Mouse (Mus musculus): ENCODE data around the gene Dok7.
A peak's percentile ranks its signal among the peaks of the same experiment; 100 is the strongest.

Dok7 gene

GRCm38 (mm10) chr5:35056604-35057432, at the start of gene Dok7:
Gene Dok7, plus strand, starts transcription at chr5:35056766.
- no peak for DNase-seq (ENCODE audit: low spot score)

DNA sequence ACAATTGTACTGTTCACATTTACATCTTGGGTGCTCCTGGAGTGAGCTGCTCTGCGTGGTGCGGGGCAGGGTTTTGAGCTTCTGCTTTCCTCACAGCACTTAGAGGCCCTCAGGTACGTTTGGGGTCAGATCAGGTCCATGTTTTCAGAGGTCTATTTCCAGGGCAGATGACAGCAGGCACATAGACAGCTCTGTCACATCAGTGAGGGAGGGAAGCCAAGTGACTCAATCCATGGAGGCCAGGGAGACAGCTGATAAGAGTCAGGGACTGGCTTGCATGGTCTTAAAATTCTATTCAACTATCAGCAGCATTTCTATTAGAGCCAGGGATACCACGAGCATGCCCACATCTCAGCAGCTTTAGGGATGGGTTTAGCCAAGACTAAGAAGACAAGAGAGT, 47.4 kb upstream of the Dok7 start:
- no peak for DNase-seq (ENCODE audit: low spot score)

DNA sequence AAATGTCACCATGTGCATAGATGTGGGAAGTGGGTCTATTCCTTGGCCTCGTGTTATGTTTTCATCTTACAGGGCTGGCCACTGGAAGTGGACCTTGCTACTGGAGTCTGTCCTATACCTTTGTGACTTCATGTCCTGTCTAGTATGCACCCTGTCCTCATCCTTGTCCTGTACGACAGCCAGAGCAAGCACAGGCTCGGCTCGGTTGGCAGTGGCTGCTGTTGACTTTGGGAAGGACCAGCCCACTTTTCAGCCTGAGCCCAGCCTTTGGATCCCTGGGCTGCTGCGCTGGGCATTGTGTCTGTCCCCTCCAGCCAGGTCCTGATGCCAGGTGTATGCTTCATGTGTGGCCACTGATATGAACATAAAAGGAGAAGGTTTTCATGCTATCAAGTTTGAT, 45.9 kb upstream of the Dok7 start:
- DNase-seq (ENCODE audit: low spot score), result no peak

- DNase-seq (ENCODE audit: low spot score), result no peak
Measured at GRCm38 (mm10) chr5:35011156-35011923, 45.2 kb upstream of the Dok7 start.

GRCm38 (mm10) chr5:35014036-35014435, 42.5 kb upstream of the Dok7 start:
- no peak for DNase-seq (ENCODE audit: low spot score)

DNA sequence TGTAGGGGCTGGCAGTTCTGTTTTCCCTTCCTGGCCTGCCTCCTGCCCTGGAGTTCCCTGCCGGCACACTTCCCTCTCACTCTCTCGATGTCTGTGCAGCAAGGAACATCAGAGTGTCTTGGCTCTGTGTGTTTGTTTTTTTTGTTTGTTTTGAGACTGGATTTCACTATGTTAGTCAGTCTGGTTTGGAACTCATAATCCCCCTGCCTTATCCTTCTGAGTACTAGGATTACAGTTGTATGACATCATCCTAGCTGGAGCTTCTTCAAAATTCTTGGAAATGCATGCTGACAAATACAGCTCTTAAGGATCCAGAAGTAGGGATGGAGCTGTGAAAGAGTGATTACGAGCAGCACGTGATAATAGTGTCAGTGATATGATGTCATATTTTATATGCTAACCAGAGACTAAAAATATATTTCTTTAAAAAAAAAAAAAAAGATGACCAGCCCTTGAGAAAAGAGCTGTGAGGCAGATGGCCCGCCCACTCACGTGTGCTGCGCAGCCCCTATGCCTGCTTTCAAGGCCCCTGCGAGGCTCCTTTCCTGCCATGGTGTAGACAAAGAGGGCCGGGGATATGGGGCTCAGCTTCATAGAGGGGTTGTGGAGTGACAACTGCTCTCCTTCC, 36.8 kb upstream of the Dok7 start:
- DNase-seq (ENCODE audit: low spot score), result no peak

DNA sequence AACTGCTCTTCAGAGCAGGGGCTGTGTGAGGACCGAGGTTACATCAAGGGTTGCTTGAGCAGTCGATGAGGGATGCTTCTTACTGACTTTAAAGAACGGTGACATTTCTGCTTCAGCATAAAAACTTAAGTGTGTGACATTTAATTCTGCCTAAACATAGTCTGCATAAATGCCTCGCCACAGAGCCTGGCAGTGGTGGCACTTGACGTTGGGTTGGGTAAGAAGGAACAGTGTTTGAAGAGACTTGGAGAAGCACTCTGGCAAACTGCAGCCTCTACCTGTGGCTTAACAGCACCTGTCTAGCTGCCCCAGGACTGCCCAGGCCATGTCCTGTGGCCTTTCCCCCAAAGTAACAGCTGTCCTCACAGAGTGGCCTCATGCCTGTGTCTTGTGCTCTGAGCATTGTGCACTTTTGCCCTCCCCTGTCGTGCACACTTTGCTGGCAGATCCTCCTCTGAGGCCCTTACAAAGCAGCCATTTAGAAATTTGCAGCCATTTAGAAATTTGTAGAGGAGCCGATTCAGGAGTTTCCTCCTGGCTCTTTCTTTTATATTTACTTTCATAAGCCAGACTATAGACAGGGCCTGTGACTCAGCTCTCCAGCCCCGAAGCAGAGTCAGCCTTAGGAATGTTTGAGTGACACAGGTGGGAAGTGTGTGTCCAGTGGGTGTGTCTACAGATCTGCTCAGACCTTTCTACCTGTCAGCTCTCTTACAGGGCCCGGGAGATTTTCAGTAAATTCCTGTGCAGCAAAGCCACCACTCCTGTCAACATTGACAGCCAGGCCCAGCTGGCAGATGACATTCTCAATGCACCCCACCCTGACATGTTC, 35.9 kb upstream of the Dok7 start:
- DNase-seq (ENCODE audit: low spot score), result no peak

GRCm38 (mm10) chr5:35024975-35025374, 31.6 kb upstream of the Dok7 start:
- DNase-seq (ENCODE audit: low spot score), result peak; percentile 66

DNA sequence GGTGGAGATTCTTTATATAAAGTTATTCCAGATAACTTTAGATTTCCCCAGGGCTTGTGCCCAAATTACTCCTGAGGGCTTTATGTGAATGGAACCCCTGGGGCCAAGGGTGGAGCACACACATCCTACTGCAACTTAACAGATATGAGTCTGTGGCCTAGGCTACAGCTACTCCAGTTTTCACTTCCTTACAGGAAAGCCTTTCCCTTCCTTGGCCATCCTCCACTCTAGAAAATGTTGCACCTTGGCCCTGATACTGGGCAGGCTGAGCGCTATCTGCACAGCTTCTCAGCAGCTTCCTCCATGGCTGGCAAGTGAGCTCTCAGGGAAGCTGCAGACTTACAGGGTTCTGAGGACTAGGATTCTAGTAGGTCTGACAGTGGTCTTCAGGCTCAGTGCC, 27.3 kb upstream of the Dok7 start:
- no peak for DNase-seq (ENCODE audit: low spot score)

GRCm38 (mm10) chr5:35029755-35030154, 26.8 kb upstream of the Dok7 start:
- DNase-seq (ENCODE audit: low spot score), result no peak

DNA sequence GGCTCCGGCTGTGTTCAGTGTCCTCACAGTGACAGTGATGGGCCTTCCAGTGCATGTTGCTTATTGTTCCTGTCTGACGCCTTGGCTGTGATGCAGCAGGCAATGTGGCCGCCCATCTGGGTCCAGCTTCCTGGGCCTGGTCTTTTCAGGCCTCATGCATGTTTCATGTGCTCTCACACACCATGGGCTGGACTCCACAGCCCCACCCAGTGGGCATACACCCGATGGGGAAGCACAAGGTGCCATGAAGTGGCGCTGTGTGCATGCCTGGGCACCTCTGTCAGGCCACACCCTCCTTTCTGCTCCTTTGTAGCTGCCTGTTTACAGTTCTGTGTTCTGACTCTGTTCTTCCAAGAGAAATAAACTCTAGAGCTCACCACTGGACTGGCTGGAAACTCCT, 23.5 kb upstream of the Dok7 start:
- DNase-seq (ENCODE audit: low spot score), result peak; percentile 60

DNA sequence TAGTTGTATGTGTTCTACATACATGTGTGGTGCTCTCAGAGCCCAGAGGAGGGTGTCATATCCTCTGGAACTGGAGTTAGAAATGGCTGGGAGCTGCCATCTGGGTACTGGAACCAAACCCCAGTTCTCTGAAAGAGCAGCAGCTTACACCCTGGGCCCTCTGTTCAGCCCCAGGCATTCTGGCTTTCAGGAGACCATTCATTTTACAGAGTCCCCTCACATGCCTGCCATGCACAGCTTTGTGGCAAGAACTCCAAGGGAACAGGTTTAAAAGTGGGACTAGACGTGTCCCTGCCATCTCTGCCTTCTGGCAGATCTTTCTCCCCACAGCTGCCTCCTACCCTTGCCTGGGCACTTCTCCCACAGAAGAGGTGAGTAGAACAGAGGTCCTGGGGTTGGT, 22.9 kb upstream of the Dok7 start:
- no peak for DNase-seq (ENCODE audit: low spot score)

DNA sequence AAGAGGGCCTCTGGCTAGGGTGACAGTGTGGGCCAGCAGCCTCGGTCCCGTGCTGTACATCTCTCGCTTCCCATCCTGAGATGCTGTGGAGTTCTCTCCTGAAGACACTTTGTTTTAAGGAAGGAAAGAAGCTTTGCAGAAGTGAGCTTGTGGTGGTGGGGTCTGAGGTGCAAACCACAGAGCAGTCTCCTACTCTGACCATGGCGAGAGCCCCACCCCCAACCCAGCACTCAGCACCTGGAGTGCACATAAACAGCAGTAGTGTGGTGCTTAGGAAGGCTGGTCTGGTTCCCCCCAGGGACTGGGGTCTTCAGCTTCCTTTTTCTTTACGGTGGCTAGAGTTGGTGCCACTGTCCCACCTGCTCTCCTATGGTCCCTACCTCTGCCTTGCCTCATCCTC, 21.4 kb upstream of the Dok7 start:
- DNase-seq (ENCODE audit: low spot score), result no peak

DNA sequence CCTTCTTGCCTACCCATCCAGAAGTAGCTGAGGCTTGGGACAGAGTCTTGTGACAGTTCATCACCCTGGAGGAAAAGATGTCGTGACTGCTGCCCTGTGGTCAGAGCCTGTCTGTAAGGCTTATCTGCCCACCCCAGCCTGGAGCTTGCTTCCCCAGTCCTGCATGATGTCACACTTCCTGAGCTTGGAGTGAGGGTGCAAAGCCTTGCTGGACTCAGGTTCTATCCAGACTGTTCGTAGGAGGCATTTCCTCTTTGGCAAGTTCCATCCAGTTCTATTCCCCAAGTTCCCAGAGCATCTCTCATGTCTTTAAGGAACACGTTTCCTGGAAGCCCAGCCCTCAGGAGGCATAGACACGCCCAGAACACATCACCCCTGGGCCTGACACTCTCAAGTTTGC, 20.8 kb upstream of the Dok7 start:
- no peak for DNase-seq (ENCODE audit: low spot score)

DNA sequence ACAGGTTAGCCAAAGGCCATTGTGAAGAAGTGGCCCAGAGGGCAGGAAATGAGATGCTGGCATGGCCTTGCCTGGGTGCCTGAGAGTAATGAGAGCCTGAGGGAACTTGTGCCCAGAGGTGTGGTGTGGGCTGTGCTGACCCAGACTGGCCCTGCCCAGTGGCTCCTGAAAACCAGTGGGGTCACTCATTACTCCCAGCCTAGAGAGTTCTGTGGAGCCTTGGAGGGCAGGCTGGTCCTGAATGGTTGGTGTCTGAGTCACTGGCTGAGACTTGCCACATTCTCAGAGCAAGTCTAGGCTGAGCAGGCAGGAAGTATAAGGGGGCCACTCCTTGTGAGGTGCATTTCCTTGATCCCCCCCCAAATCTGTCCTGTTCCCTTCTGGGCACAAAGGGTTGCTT, 19.1 kb upstream of the Dok7 start:
- no peak for DNase-seq (ENCODE audit: low spot score)

- no peak for DNase-seq (ENCODE audit: low spot score)
Measured at GRCm38 (mm10) chr5:35041268-35041829, 15.2 kb upstream of the Dok7 start, which contains the start of gene Hgfac. Gene Hgfac, plus strand, starts transcription at chr5:35041509.

- DNase-seq (ENCODE audit: low spot score), result no peak
Measured at GRCm38 (mm10) chr5:35042431-35043109, 14.0 kb upstream of the Dok7 start.

GRCm38 (mm10) chr5:35043110-35043451, 13.5 kb upstream of the Dok7 start:
- peak; percentile 71 for DNase-seq (ENCODE audit: low spot score)

DNA sequence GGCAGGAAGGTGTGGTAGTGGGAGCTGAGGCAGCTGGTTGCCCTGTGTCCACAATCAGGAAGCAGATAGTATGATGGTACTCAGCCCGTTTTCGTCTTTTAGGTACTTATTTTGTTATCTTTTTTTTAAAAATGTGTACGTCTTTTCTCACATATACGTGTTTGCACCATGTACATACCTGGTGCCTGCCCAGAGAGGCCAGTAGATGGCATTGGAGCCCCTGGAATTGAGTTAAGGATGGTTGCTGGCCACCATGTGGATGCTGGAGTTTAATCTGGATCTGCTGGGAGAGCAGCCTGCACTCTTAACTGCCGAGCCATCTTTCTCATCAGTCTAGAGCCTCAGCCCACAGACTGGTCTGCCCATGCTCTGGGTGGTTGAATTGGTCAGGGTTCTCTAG, 6.0 kb upstream of the Dok7 start:
- DNase-seq (ENCODE audit: low spot score), result no peak

GRCm38 (mm10) chr5:35054628-35055027, 1.9 kb upstream of the Dok7 start:
- no peak for DNase-seq (ENCODE audit: low spot score)

DNA sequence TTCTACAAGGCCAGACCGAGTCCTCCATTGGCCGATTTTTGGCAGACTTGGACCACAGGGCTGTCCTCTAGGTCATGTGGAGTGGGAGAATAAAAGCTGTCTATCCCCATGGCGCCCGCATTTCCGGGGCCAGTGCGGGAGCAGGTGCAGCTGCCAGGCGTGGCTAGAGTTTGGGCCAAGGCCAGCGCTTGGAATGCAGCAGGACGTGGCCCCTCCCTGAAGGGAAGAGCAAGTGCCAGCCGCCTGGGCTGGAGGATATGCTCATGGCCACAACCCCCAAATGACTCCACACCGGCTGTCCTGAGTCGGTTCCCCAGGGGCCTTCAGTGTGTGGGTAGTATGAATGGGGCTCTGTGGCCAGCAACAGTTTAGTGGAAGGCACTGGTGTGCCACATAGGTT, 1.5 kb upstream of the Dok7 start:
- no peak for DNase-seq (ENCODE audit: low spot score)
